Mouse (Mus musculus) CD4-positive, CD25-positive, alpha-beta regulatory T cell, adult 2 months (primary cell): ENCODE data around the gene Rgs18.

Experiments
- DNase-seq: peaks from one replicate; pipeline ENCODE4 v3.0.0-alpha.2; 2012; ENCODE audit warnings: low read depth, low spot score

Rgs18 gene

DNA sequence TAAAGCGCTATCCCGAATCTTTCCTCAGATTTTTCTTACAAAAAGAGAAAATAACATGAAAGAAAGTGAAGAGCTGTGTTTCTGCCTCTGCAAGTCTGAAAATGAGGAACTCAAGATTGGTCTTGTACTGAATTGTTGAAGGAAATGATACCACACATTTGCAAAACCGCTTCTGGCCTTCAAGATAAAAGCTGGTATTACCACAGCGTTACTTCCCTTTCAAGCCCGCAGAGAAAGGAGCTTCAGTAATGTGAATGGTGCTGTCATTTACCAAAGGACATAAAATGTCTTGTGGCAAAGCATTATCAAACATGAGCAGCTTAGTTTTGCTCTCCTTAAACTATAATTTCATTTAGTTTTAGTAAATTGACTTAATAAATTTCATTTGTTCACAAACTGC, at the start of gene Rgs18:
Gene Rgs18, minus strand, starts transcription at position 105 of the 400 bp plus-strand sequence.
- DNase-seq = peak; percentile 10

GRCm38 (mm10) chr1:144774394-144774793, 841 bp downstream of the Rgs18 start:
- no peak for DNase-seq

GRCm38 (mm10) chr1:144766218-144766617, 9.0 kb downstream of the Rgs18 start:
- DNase-seq = no peak

- DNase-seq = no peak
Measured at GRCm38 (mm10) chr1:144760792-144761191, 14.4 kb downstream of the Rgs18 start.

DNA sequence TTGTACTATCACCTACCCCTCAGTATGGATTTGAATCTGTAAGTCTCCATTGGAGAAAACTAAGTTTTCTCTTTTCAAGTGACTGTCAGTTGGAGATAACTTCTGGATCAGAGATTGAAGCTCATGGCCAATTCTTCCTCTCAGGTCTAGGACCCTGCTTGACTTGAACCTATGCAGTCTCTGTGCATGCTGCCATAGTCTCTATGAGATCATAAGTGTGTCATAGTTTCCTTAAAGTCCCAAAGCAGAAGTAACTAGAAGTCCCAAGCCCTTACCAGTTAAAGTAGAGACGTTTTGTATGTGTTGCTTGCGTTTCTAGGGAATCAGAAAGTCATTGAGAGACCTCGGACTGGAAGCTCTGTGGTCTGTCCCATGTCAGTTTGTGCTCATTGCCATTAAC, 24.5 kb downstream of the Rgs18 start:
- no peak for DNase-seq

DNA sequence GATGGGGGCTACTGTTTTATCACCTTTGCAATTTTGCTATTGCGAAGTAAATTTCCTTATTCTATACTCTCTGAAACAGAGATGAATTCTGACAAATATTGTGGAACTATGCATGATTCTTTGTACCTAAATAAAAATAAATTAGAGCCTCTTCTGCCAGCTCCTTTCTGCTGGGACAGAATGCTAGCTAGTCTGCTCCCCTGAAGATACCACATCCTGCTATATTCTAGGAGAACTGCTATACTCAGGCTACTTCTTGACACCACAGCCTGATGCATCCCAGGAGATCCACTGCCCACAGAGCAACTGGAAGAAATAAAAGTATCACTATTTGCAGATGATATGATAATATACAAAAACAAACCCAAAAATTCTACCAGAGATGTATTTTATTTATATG, 29.1 kb downstream of the Rgs18 start:
- no peak for DNase-seq

DNA sequence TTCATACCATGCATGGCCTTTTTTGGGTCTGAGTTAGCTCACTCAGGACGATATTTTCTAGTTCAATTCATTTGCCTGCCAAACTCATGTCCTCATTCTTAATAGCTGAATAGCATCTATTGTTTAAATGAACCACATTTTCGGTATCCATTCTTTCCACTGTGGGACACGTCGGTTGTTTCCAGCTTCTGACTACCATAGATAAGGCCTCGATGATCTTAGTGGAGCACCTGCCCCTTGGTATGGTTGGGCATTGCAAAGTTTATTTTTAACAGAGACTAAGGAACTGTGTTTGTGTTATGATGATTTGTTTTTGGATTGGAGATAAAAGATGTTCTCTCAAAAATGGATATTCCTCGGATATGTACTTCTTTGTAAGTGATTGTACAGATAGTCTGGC, 37.5 kb downstream of the Rgs18 start:
- DNase-seq = no peak

DNA sequence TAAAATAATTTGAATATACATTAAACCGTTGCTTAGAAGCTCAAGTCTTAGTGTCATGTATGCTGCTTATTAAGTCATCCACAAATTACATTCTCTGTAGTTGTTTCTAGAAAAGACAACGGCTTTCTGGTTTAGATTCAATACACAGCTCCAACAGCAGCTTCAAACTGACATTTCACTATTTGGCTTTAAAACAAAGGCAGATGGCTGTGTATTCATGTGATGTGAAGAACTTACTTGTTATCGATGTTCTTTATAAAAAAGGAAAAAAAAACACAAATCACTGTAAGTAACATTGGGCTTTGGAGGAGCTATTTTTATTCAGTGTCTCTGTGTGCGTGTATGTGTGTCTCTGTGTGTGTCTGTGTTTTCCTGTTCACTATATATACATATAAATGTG, 54.5 kb downstream of the Rgs18 start:
- no peak for DNase-seq

- no peak for DNase-seq
Measured at GRCm38 (mm10) chr1:144704373-144704772, 70.9 kb downstream of the Rgs18 start.
